Mouse (Mus musculus) embryo, embryonic 10 days (tissue): ENCODE results near the gene Ereg.
A peak's percentile ranks its signal among the peaks of the same experiment; 100 is the strongest.

Experiments used
- DNase-seq: peaks from one replicate; pipeline ENCODE4 v3.0.0-alpha.2; 2015; ENCODE audit warnings: low spot score

Gene Ereg

GRCm38 (mm10) chr5:91074450-91074950, at the start of gene Ereg:
Ereg (plus strand) TSS chr5:91074622.
- peak; percentile 75 for DNase-seq

- DNase-seq: no peak
Measured at GRCm38 (mm10) chr5:91027164-91027563, 47.3 kb upstream of the Ereg start, which contains the start of gene Epgn. Epgn (plus strand) TSS chr5:91027464.

DNA sequence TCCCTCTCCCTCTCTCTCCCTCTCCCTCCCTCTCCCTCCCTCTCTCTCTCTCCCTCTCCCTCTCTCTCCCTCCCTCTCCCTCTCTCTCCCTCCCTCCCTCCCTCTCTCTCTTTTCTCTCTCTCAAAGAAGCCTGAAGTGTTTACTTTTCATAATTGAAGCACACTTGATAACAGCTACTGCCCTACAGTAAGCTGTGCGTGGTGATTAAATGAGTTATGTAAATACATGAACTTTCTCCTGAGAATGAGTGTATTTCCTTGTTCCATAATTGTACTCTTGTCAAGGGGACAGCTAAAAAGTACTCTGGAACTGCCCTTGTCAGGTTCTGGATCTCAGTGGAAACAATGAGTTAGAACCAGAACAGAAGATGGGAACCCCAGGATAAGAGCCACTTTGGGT, 46.6 kb upstream of the Ereg start:
- DNase-seq: no peak

DNA sequence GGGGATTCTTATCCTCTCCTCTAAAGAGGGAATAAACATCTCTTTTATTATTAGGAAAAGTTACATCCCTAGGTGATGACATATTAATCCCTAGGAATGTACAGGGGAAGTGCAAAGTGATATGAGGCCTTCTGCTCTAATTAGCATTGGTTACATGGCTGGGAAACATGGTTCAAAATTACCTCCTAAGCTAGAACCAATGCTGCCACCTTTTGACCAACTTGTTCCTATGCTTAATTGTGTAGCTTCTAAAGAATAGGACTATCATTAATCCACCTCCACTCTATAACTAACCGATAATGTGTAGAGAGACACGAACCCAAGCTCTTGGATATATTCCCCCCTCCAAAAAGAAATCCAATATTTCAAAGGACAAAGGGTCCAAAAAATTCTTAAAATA, 43.8 kb upstream of the Ereg start:
- no peak for DNase-seq

DNA sequence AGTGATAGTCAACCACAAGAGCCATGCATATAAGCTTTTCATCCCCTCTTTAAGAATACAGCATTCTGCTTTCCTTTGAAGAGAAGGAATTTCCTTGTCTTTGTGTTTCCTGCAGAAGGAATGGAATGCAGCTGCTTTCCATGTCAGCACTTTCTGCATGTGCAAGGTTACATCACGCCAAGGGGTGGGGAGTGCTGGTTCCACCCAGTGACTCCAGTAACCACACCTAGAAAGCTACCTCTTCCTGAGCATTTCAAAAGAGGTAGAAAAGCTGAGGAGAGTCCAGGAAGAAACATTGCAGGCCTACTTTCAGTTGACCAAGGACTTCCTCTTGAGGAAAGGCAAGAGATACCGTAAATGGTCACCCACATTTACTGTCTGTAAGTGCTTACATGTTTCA, 39.1 kb upstream of the Ereg start:
- no peak for DNase-seq

DNA sequence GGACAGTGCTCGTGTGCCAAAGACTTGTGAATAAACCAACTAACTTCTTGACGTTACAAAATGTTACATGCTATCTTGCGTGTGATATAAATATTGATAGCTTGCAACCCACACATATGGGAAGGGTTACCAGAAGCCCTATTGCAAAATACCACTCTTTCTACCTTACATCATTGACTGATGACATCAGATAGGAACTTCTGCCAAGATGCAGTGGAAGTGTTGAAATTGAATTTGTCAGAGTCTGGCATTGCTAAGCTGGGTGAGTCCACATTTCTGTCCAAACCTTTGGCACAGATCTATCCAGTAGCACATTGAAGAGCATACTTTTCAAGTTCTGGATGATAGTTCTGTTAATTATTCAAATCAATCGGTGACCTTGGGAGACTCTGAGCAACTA, 37.8 kb upstream of the Ereg start:
- no peak for DNase-seq

GRCm38 (mm10) chr5:91037756-91038155, 36.7 kb upstream of the Ereg start:
- DNase-seq: no peak

- no peak for DNase-seq
Measured at GRCm38 (mm10) chr5:91038547-91038946, 35.9 kb upstream of the Ereg start.

DNA sequence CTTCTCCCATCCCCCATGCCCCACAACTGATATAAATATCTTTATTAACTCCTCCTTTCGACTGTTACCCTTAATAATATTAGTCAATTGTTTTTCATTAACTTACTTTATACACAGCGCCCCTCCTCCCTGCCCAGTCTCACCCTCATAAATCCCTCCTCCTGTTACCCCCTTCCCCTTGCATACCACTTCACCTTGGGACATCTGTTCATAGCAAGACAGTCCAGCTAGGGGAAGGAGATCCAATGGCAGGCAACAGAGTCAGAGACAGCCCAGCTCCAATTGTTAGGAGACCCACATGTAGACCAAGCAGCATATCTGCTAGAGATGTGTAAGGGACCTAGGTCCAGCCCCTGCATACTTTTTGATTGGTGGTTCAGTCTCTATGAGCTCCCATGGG, 35.5 kb upstream of the Ereg start:
- DNase-seq: no peak

DNA sequence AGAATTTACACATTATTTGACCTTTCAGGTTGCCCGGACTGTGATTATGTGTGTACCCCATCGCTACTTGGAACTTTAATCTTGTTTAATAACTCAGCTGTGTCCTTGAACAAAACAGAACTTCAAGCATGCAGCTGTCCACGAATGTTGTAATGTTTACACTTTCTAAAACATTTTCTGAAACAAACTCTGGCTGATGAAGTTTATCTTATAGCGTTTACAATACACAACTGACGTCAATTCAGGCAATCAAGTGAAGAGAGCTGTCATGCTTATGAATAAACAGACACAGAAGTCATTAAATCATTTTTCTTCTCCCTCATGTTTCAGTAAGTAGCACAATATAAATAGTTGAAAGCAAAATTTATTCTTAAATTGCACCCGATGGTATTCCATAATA, 26.4 kb upstream of the Ereg start:
- DNase-seq: no peak

GRCm38 (mm10) chr5:91048397-91048796, 26.0 kb upstream of the Ereg start:
- DNase-seq: no peak

- no peak for DNase-seq
Measured at GRCm38 (mm10) chr5:91072340-91072739, 2.1 kb upstream of the Ereg start.

GRCm38 (mm10) chr5:91073626-91074025, 796 bp upstream of the Ereg start:
- no peak for DNase-seq

- no peak for DNase-seq
Measured at GRCm38 (mm10) chr5:91074026-91074425, 396 bp upstream of the Ereg start.

DNA sequence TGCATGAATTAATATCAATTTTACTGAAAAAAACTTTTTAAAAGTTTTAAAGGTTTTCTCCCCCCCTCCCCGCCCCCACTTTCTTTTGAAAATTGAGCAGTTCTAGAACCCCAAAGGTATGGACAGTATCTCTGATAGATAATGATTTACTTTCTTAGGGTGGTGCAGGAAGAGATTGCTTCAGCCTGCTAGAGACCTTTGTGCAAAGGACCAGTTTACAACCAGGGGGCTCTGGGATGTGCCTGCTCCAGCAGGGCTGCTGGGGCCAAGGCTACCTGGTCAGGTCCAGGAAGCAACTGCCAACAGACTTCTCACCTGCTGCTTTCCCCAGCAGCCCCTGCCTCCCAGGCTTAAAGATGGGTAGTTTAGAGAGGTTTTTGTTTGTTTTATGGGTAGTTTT, 599 bp downstream of the Ereg start:
- DNase-seq: no peak

GRCm38 (mm10) chr5:91083016-91083415, 8.6 kb downstream of the Ereg start:
- no peak for DNase-seq

- no peak for DNase-seq
Measured at GRCm38 (mm10) chr5:91085291-91085690, 10.9 kb downstream of the Ereg start.

DNA sequence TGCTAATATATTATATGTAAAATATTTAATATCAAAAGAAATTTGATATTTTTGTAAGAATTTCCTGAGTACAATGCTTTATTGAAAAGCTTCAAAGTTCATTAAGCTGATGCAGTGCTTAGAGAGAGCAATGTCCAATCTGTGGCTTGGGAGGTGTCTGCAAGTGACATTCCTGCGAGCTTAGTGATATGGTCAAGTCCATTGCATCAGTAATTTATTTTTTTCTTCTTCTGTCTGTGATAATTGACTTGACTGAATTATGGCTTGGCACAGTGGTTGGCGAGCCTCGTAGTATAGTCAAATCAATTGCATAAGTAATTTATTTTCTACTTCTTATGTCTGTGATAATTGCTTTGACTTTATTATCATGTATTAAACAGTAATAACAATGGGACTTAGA, 15.9 kb downstream of the Ereg start:
- DNase-seq: no peak

- DNase-seq: no peak
Measured at GRCm38 (mm10) chr5:91097911-91098614, 23.6 kb downstream of the Ereg start.

DNA sequence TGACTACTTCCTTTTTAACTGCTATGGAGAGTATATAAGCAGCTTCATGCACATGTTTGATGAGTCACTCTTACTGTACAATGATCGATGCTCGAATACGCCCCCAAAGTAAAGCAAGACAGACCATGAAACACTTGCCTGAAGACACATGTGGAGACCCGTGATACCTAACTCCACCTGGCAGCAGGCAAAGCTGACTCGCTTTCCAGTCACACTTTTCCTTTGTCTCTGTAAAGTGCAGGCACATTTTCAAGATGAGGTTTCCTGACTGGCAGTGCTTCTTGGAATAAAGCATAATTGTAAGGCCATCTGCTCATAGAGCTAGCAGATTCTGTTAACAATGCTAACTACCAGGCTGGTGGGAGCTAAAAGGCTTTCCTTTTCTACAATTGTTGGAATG, 27.3 kb downstream of the Ereg start:
- no peak for DNase-seq

GRCm38 (mm10) chr5:91103943-91104665, 29.7 kb downstream of the Ereg start:
- DNase-seq: no peak

DNA sequence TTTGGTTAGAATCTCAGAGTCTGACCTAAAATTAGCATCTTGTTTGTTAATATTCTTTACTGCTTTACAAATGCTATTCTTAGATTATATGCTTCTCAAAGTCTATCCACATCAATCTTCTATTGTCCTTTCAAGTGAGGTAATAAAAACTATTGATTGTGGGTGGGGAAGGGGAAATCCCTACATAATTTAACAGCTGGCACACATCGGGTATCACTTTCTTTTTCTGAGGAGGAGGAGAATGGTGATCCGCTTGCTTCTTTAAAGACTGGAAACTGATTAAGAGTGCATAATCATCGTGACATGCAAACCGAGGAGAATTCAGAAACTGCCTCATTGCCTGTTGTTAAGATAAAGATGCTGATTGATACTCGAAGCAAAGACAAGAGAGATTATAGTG, 31.8 kb downstream of the Ereg start:
- no peak for DNase-seq

- DNase-seq: peak; percentile 5
Measured at GRCm38 (mm10) chr5:91110023-91110670, 35.7 kb downstream of the Ereg start.
